Mouse (Mus musculus) mouse embryonic stem cell (cell line): ENCODE results near the gene Zfp384.

Experiments
- in situ Hi-C, 2 experiments: fragments of 300-500 bp; cut with MboI; formaldehyde crosslinking; loops; 1 replicate in 1 of 2; 3 replicates in 1 of 2; pipeline ENCODE4 v1.14.3; 2019 to 2020; ENCODE audit warnings: low sequenced_read_pairs in 2 of 2, low pct_unique_long_range_greater_than_20kb in 1 of 2, mixed read lengths in 1 of 2; ENCODE audit not compliant: unreplicated experiment in 1 of 2

Gene Zfp384

DNA sequence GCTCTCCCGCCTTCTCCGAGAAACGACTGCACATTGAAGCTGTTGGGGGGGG lies at the start of gene Zfp384:
Gene Zfp384 (plus strand): TSS at position 17 of the 52 bp plus-strand sequence.
- in situ Hi-C loops = no loop called here

- in situ Hi-C loops = no loop called here
These were observed 49.0 kb upstream of the Zfp384 start for GRCm38 (mm10) chr6:124959960-124960359.

DNA sequence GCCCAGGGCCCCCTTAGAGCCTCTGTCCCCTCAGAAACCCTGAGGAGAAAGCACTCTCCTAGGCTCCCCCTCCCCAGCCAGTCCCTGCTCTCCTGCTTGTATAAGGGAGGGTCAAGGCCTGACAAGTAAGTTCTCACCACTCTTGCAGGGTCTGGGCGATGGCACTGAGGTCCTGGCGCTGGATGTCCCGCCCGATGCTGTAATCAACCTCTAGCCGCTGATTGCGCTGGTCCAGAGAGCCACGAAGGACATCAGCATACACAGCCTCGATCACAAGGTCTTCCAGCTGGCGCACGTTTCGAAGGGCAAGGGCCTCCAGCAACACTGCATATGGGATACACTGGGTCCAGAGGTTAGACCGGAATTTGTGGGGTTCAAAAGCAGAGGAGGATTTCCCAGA lies 47.9 kb upstream of the Zfp384 start:
- in situ Hi-C loops = no loop called here

- in situ Hi-C loops = no loop called here
These were observed 44.3 kb upstream of the Zfp384 start for GRCm38 (mm10) chr6:124964638-124965037.

- in situ Hi-C loops = no loop called here
These were observed 43.7 kb upstream of the Zfp384 start, which contains the start of gene Cops7a for GRCm38 (mm10) chr6:124965088-124965719. Gene Cops7a (minus strand): TSS chr6:124965538.

GRCm38 (mm10) chr6:124965747-124966146 lies 43.2 kb upstream of the Zfp384 start:
- in situ Hi-C loops = no loop called here

DNA sequence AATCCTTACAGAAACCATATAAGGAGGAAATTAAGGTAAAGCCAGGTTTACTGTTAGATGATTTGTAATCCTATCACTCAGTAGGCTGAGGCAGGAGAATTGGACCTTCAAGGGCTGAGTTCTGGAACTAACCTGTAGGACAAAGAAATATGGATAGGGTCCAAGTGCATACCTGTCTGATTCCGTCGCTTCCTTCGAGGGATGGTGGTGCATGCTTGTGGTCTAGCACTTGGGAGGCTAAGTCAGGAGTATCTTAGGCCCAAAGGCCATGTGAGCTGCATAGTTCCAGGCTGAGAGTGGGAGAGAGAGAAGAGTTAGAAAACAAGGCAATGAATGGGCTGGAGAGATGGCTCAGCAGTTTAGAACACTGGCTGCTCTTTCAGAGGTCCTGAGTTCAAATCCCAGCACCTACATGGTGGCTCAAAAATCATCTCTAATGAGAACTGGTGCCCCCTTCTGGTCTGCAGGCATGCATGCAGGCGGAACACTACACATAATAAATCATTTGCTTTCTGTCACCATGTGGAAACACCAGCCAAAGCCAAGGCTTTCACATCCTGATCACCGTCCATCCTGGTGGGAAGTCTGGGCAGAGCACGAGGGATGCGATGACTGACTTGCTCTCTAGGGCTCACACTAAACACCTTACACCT lies 42.4 kb upstream of the Zfp384 start:
- in situ Hi-C loops = no loop called here

GRCm38 (mm10) chr6:124967766-124968165 lies 41.2 kb upstream of the Zfp384 start:
- in situ Hi-C loops = no loop called here

DNA sequence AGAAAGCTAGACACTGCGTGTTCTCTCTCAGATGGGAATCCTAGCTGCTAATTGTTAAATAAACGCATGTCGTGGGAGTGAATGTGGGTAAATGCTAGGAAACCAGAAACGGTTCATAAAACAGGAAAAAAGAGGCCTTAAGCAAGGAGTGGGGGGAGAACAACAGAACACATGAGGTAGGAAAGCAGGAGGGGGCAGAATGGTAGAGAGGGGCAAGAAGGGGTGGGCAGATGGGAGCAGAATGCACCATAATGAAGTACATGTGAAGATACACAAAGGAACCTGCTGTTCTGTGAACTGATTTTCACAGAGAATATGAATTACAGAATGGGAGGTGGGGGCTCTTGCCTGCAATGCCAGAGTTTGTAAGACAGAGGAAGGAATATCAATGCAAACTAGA lies 16.7 kb upstream of the Zfp384 start:
- in situ Hi-C loops = no loop called here

GRCm38 (mm10) chr6:124993365-124993764 lies 15.6 kb upstream of the Zfp384 start:
- in situ Hi-C loops = no loop called here

DNA sequence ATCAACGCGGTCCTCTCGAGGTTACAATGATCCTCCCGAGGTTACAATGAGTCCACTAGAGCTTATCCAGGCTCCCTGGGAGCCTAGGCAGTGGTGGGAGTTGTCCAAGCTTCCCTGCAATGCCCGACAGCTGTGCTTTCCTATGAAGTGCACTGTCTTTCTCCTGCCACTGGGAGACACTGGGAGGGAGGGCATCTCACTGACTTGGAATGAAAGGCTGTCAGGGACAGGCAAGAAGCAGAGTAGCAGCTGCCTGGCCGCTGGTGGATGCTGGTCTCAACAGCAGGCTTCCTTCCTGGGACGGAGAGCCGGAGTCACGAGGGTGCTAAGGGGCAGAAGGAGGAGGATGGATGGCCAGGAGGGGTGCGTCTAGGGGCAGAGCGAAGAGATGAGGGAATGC lies 15.1 kb upstream of the Zfp384 start:
- in situ Hi-C loops = no loop called here

- in situ Hi-C loops = no loop called here
These were observed 13.7 kb upstream of the Zfp384 start for GRCm38 (mm10) chr6:124995246-124995645.

DNA sequence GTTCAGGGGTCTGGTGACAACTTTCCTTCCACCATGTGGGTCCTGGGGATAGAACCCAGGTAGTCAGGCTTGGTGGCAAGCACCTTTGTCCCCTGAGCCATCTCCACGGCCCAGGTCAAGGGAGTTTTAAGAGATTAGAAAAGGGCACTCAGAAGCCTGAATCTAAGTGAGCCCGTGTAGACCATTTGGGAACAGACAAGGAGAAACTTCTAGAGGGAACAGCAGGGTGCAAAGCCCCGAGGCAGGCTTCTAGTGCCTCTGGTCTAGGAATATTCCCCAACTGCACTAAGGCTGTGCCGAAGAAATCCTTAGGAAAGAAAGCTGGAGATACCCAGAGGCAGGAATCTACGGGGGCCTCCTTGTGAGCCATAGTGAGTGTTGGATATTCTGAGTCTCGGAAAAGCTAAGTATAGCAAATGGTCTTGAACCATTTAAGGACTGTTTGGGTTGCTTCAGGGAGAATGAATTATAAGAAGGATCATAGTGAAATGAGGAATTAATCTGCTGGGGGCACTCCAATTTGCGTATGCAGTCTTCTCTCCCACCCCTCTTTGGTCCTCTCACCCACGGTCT lies 13.0 kb upstream of the Zfp384 start:
- in situ Hi-C loops = no loop called here

GRCm38 (mm10) chr6:124996551-124997501 lies 12.1 kb upstream of the Zfp384 start, which contains the start of gene Pianp:
Gene Pianp (plus strand): TSS chr6:124996694.
- in situ Hi-C loops = no loop called here

DNA sequence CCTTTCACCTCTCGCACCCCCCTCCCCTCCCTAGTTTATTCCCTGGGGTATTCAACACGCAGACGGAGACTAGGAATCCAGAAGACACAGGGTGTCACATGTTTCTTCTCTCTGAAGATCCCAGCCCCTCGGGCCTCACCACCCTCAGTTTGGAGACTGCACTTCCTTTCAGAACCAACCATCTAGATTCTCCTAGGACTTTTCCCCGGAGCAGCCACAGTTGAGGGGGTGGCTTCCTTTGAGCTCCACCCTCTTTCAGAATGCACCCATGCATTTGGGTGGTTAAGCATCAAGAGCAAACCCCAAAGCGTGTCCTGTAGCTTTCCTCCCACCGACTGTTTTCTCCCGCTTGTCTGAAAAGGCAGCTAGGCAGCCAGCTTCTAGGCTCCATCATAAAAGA lies 10.9 kb upstream of the Zfp384 start:
- in situ Hi-C loops = no loop called here

- in situ Hi-C loops = no loop called here
These were observed 9.9 kb upstream of the Zfp384 start for GRCm38 (mm10) chr6:124999091-124999490.

DNA sequence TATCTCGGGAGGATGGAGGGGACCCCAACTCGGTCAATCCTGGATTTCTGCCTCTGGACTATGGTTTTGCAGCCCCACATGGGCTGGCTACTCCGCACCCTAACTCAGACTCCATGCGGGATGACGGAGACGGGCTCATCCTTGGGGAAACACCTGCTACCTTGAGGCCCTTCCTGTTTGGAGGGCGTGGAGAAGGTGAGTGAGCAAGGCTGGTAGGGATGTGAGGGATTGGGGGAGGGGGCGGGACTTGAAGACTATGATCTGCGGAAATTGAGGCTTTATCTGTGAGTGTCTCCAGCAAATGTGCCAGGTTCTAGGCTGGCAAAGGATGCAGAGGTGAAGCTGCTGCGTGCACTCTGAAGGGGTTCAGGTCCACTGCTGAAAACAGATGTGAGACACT lies 9.4 kb upstream of the Zfp384 start:
- in situ Hi-C loops = no loop called here

DNA sequence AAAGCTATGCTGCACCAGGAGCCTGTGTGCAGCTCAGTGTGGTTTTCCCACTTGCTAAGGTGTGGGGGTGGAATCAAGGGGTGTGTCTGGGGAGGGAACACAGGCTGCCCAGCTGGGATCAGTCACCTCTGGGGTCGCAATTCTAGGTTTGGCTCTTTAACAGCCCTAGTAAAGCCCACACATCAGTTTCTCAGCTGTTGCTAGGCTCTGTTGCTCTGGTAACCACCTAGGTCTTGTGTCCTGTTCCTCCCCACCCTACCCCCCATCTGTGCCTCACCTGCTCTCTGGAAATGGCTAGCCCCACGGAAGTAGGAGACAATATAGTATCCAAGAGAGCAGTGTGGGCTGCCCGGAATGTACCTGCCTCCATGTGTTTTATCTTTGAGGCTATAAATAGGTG lies 5.2 kb upstream of the Zfp384 start:
- in situ Hi-C loops = no loop called here

- in situ Hi-C loops = no loop called here
These were observed 3.9 kb upstream of the Zfp384 start for GRCm38 (mm10) chr6:125005086-125005485.

DNA sequence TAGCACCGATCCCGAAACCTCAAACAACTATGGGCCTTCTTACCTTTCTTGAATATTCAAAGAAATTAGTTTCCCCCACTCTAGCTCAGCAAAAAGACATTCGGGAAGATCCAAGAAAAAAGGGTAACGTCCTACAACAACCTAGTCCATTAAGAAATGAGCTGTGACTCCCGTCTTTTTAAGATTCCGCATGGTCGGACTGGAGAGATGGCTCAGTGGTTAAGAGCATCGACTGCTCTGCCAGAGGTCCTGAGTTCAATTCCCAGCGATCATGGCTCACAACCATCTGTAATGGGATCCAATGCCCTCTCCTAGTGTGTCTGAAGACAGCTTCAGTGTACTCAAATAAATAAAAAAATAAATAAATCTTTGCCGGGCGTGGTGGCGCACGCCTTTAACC lies 885 bp upstream of the Zfp384 start:
- in situ Hi-C loops = no loop called here
